Mouse (Mus musculus): ENCODE results near the gene Gm10972.
"Not testable (repeated sequence)": the region's sequence is repeated elsewhere in the genome, so short reads cannot be mapped to it uniquely, and the experiment has no call there.

Gene Gm10972

DNA sequence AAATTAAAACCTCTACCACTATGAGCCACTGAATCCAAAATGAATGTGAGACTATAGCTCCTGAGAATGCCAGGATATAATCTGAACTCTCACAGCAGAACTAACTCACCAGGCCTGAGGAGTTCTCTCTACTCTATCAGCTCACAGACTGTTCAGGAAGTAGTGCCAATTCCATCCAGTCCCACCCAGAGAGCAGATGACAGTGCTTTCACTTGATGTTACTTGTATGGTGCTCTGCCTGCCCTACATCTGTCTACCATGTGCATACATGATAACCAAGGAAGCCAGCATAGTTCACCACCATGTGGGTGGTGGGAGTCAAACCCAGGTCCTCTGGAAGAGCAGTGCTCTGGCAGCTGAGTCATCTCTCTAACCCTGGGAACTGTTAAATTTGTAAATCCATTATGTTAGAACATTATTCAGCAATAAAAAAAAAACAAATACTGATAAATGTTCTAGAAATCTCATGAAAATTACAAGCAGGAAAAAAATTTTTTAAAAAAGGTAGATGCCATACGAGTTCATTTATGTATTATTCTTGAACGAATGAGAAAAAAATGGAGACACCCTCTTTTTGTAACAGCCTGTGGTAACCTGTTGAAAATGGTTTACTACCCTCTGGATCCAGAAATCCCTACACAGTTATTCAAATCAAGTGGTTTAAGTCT, at the start of gene Gm10972:
TSS of gene Gm10972 (plus strand) at position 618 of the 668 bp plus-strand sequence.
- in situ Hi-C loops (cut with MboI; ENCODE audit: unreplicated experiment in 2 of 2): not testable (repeated sequence)

- in situ Hi-C loops (cut with MboI; ENCODE audit: unreplicated experiment in 2 of 2): no loop called here
Observed at GRCm38 (mm10) chr3:94595871-94596287, 47.0 kb upstream of the Gm10972 start.

- in situ Hi-C loops (cut with MboI; ENCODE audit: unreplicated experiment in 2 of 2): no loop called here
Observed at GRCm38 (mm10) chr3:94597224-94597779, 45.6 kb upstream of the Gm10972 start.

DNA sequence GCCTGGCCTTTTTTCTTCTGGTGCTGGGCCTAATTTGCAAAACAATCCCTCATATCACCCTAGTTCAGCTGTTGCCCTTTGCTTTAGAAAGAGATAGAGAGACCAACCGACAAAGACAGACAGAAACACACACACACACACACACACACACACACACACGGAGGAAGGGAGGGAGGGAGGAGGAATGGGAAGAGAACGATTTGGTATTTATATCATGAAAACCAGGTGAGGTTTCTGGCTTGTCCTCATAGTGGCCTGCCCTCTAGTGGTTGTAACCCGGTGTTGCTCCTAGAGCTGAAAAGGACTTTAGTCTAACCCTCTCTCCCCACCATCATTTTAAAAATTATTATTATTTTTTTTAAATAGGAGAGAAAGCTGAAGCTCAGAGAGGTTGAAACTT, 41.0 kb upstream of the Gm10972 start:
- in situ Hi-C loops (cut with MboI; ENCODE audit: unreplicated experiment in 2 of 2): loop anchor here (5.0 to 25.0 kb wide), 4 partner anchors 70 to 1240 kb away; no protein-coding TSS in a partner anchor

GRCm38 (mm10) chr3:94609621-94610020, 33.3 kb upstream of the Gm10972 start:
- in situ Hi-C loops (cut with MboI; ENCODE audit: unreplicated experiment in 2 of 2): loop anchor here in 1 of 2 experiments (10.0 to 25.0 kb wide), 2 partner anchors 295 to 1247 kb away; no protein-coding TSS in a partner anchor

GRCm38 (mm10) chr3:94610581-94610980, 32.3 kb upstream of the Gm10972 start:
- in situ Hi-C loops (cut with MboI; ENCODE audit: unreplicated experiment in 2 of 2): loop anchor here in 1 of 2 experiments (10.0 to 25.0 kb wide), 2 partner anchors 294 to 1248 kb away; no protein-coding TSS in a partner anchor

DNA sequence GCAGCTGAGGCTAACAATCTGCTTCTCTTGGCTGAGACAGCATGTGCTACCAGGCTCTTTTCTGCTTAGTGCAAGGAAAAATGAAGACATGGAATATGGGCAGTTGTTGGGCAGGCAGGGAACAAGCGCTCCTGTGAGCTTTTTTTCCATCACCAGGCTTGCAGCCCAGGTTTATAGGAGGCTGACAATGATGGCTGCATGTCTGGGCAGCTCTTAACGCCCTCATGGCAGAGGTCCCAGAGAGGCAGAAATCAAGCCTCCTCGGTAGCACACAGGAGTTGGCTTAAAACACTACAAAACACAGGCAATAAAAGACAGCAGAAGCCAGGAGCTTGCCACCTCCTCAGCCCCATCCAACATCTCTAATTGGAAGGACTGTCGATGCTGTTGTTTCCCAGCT, 31.6 kb upstream of the Gm10972 start:
- in situ Hi-C loops (cut with MboI; ENCODE audit: unreplicated experiment in 2 of 2): loop anchor here in 1 of 2 experiments (10.0 to 25.0 kb wide), 2 partner anchors 293 to 1249 kb away; no protein-coding TSS in a partner anchor

DNA sequence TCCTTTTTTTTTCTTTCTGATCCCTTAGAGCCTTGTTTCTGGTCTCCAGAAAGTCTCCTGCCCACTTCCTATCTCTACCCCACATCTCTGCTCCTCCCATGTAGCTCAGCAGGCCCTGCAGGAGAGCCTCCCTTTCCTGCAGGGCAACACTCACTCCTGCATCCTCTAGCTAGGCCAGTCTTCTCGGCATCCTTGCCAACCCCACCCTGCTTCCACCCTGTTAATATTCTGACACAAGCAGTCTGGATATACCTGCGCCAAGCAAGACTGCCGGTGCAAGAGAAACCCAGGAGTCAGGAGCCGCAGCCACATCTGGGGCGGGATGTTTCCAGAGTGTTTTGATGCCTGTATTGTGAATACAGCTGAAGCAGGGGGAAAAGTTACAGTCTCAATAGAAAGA, 31.1 kb upstream of the Gm10972 start:
- in situ Hi-C loops (cut with MboI; ENCODE audit: unreplicated experiment in 2 of 2): loop anchor here in 1 of 2 experiments (10.0 to 25.0 kb wide), 2 partner anchors 293 to 1250 kb away; no protein-coding TSS in a partner anchor

DNA sequence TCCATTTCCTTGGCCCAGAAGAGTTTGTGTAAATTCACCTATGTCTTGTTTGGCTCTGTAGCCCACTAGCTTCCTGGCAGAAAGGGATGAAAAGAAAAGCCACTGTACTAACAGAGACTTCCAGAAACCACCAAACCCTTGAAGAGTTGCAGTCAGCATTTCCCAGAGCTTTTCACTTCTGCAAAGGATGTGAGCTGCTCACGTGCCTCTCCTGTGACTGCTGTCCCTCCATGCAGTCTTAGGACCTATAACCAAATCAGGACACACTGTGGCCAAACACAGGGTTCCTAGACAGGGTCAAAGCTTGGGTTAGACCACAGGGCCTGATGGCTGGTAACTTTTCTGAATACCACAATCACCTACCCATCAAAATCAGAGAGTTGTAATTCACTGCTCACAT, 30.6 kb upstream of the Gm10972 start:
- in situ Hi-C loops (cut with MboI; ENCODE audit: unreplicated experiment in 2 of 2): loop anchor here in 1 of 2 experiments (10.0 to 25.0 kb wide), 2 partner anchors 293 to 1250 kb away; no protein-coding TSS in a partner anchor

DNA sequence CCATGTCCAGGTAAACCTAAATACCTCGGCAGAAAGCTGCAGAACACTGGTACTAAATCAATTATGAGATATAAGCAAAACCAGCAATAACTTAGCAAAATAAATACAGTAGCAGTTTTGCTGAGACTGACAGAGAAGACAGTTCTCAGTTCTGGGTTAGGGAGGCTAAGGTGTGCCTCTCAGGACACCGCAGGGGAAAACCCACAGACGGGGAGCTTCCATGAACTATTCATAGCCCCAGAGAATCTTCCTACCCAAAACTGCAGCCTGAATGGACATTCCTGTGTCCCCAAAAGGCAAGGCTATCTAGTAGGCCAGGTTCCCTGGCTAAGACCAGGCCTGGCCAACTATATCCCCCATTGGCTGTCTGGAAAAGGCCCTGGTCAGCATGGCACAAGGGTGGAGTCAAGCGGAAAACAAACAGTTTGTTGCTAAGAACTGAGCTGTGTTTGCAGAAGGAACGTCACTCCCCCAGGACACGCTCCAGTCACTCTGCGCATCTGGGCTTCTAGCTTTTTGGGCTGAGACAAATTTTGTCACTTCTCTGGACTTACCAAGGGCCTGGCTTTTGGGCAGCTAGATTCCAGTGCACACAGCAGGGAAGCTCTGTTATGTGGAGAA, 29.5 kb upstream of the Gm10972 start:
- in situ Hi-C loops (cut with MboI; ENCODE audit: unreplicated experiment in 2 of 2): loop anchor here in 1 of 2 experiments (10.0 to 25.0 kb wide), 2 partner anchors 291 to 1251 kb away; no protein-coding TSS in a partner anchor

DNA sequence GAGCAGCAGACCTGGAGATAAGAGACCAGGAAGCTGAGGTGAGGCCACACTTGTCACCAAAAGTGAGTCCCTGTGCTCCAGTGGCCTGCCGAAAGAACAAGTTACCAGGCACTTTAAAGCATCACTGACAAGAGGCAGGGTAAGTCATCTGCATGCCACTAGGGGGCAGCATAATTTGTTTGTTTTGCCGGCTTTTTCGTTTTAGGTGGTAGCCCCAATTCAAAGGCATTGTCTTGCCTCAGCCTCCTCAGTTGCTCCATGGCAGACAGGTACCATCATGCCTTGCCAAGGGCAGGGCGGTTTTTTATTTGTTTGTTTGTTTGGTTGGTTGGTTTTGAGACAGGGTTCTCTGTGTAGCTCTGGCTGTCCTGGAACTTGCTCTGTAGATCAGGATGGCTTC, 26.2 kb upstream of the Gm10972 start:
- in situ Hi-C loops (cut with MboI; ENCODE audit: unreplicated experiment in 2 of 2): loop anchor here in 1 of 2 experiments (5.0 to 25.0 kb wide), 3 partner anchors 231 to 1254 kb away; no protein-coding TSS in a partner anchor

GRCm38 (mm10) chr3:94621740-94622507, 21.0 kb upstream of the Gm10972 start:
- in situ Hi-C loops (cut with MboI; ENCODE audit: unreplicated experiment in 2 of 2): loop anchor here (5.0 to 25.0 kb wide), 3 partner anchors 225 to 1260 kb away; no protein-coding TSS in a partner anchor

DNA sequence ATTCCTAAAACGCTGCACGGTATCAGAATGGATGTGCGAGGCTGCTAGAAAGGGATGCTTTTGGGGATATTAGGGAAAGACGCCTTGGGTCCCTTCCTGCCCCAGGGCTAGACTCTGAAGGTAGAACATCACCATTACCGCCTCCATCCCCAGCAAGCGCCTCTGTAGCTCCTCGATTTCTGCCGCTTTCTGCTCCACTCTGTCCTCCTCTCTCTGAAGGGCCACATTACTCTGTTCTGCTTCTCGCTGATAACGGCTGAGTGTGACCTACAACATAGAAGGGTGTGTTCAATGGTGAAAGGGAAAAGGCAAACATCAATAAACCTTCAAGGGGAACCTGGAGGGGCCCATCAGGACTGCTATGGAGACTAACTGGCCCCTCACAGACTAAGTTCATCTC, 20.4 kb upstream of the Gm10972 start:
- in situ Hi-C loops (cut with MboI; ENCODE audit: unreplicated experiment in 2 of 2): loop anchor here (5.0 to 25.0 kb wide), 3 partner anchors 225 to 1260 kb away; no protein-coding TSS in a partner anchor

- in situ Hi-C loops (cut with MboI; ENCODE audit: unreplicated experiment in 2 of 2): loop anchor here (5.0 to 25.0 kb wide), 3 partner anchors 223 to 1262 kb away; no protein-coding TSS in a partner anchor
Observed at GRCm38 (mm10) chr3:94624281-94624680, 18.6 kb upstream of the Gm10972 start.

GRCm38 (mm10) chr3:94628712-94629111, 14.2 kb upstream of the Gm10972 start:
- in situ Hi-C loops (cut with MboI; ENCODE audit: unreplicated experiment in 2 of 2): loop anchor here in 1 of 2 experiments (10.0 kb wide), 1 partner anchor 366 kb away; no protein-coding TSS in a partner anchor

DNA sequence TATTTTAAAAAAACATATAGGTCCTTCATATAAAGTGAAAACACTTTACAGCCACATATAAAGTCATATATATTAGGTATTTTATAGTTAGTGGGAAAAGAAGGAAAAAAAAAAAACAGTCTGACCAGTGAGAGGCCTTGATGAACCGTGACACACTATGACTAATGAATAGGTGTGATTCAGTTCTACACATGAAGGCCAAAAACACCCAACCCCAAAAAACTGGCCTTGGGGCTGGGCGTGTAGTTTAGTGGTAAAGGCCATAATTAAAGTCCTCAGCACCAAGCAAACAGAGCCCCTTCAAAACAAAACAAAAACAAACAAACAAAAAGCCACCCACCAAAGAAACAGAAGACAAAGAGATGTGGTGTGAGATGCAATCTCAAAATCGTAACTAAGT, 13.0 kb upstream of the Gm10972 start:
- in situ Hi-C loops (cut with MboI; ENCODE audit: unreplicated experiment in 2 of 2): loop anchor here in 1 of 2 experiments (10.0 kb wide), 1 partner anchor 365 kb away; no protein-coding TSS in a partner anchor

DNA sequence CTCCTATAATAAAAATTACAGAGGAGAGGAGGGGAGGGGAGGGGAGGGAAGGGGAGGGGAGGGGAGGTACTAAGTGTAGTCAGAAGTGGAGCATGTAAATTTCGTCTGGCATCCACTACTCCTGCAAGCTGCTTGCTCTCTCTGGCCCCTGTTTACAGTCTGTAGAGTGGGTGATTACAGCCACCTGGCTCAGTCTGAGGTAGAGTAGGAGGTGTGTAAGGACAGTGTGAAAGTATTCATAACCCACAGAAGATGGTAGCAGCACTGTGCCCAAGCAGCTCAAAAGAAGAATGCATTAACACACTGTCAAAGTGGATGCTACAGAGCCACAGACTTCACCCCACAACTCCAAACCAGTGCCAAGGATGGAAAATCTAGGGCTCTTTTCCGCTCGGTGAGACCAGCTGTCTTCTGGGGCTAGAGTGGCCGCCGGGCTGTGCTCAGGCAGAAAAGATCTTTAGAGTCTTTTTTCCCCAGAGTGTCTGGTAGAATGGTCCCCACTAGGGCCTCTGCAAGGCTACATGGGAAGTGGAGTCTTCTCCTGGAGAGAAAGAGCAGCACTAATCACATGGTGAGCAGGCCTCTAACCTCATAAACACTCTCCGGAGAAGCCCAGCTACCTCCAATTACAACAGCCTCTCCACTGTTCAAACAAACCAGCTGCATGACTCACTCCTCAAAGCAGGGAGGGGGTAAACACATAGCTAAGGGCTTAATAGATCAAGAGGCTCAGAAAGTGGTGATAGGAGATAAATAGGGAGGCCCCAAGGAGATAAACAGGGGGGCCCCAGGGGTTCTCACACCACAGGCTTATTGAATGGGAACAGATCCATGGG, 6.1 kb downstream of the Gm10972 start:
- in situ Hi-C loops (cut with MboI; ENCODE audit: unreplicated experiment in 2 of 2): no loop called here

- in situ Hi-C loops (cut with MboI; ENCODE audit: unreplicated experiment in 2 of 2): no loop called here
Observed at GRCm38 (mm10) chr3:94650409-94650808, 7.5 kb downstream of the Gm10972 start.

DNA sequence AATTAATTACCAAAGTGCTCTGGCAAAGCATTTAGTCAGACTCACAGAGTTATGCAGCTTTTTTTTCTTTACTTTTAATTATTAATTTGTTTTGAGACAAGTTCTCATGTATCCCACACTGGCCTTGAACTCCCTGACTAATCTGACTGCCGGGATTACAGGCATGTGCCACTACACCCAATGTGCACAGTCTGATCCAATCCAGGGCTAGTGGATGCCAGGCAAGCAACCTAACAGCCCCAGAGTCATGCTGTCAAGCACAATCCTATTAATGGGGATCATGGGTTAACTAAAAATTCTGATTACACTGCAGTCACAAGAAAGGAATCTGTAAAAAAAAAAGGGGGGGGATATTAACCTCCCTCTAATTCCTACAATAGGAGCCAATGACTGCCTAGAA, 11.1 kb downstream of the Gm10972 start:
- in situ Hi-C loops (cut with MboI; ENCODE audit: unreplicated experiment in 2 of 2): not testable (repeated sequence)
